Mouse (Mus musculus): ENCODE data around the gene Gtf2h3. TPM values are rescaled to one million over a fixed set of nuclear protein-coding genes. Genes with fewer than 3 reads are reported as not detected.
"Not testable (repeated sequence)": the region's sequence is repeated elsewhere in the genome, so short reads cannot be mapped to it uniquely, and the experiment has no call there.

Gtf2h3 gene
- polyA plus RNA-seq, 1 experiment from 2014 or later: 54.4 TPM

GRCm38 (mm10) chr5:124628448-124629363 is 49.8 kb downstream of the Gtf2h3 start, which contains the start of gene Atp6v0a2:
TSS of gene Atp6v0a2 (plus strand) at chr5:124628576.
- under 1% methylated on average over 51 of the region's 58 CpGs for WGBS
- Histone ChIP-seq H3K27ac (ENCODE audit: low read length) (peak within 1 kb of the TSS; percentile 79), H3K9ac (ENCODE audit: low read length) (peak within 1 kb of the TSS; percentile 87), H3K4me2 (ENCODE audit: low read depth, low read length) (peak within 1 kb of the TSS; percentile 90), H3K9me3 (ENCODE audit: control insufficient read depth, low read length) (no peaks in the 10 kb centered on the region), H3K27me3 (ENCODE audit: control insufficient read depth, insufficient read depth, low read depth, low read length) (no peaks in the 10 kb centered on the region), H3K4me1 (replicated peaks; ENCODE audit: control insufficient read depth, insufficient read depth, low read length) (peaks cover 10% of the 10 kb centered on the region), H3K4me3 (ENCODE audit: low read length) (peak within 1 kb of the TSS; percentile 85), H3K36me3 (ENCODE audit: control insufficient read depth, insufficient read depth, low read length) (0 out of 2 replicates have a peak, but pooled peaks cover 3% of the 10 kb centered on the region)
- peak; percentile 98 for ATAC-seq (ENCODE audit: low read depth)

GRCm38 (mm10) chr5:124629641-124630040 is 50.7 kb downstream of the Gtf2h3 start:
- H3K27ac ChIP-seq (ENCODE audit: low read length): no peak overlapping the region
- peak overlapping the region; percentile 87 for H3K9ac ChIP-seq (ENCODE audit: low read length)
- H3K36me3 ChIP-seq (ENCODE audit: control insufficient read depth, insufficient read depth, low read length): 0 out of 2 replicates have a peak, but pooled peaks cover 5% of the 10 kb centered on the region
- peak overlapping the region; percentile 90 for H3K4me2 ChIP-seq (ENCODE audit: low read depth, low read length)
- peak overlapping the region; percentile 85 for H3K4me3 ChIP-seq (ENCODE audit: low read length)
- H3K4me1 ChIP-seq (replicated peaks; ENCODE audit: control insufficient read depth, insufficient read depth, low read length): peaks cover 10% of the 10 kb centered on the region
- ATAC-seq (ENCODE audit: low read depth): no peak
- no peaks in the 10 kb centered on the region for H3K9me3 ChIP-seq (ENCODE audit: control insufficient read depth, low read length)
- WGBS: 16% methylated on average over 11 of the region's 11 CpGs
- H3K27me3 ChIP-seq (ENCODE audit: control insufficient read depth, insufficient read depth, low read depth, low read length): no peaks in the 10 kb centered on the region

GRCm38 (mm10) chr5:124631685-124632084 is 52.7 kb downstream of the Gtf2h3 start:
- Histone ChIP-seq H3K4me1 (replicated peaks; ENCODE audit: control insufficient read depth, insufficient read depth, low read length) (peaks cover 10% of the 10 kb centered on the region), H3K27ac (ENCODE audit: low read length) (no peak overlapping the region), H3K27me3 (ENCODE audit: control insufficient read depth, insufficient read depth, low read depth, low read length) (no peaks in the 10 kb centered on the region), H3K9me3 (ENCODE audit: control insufficient read depth, low read length) (no peaks in the 10 kb centered on the region), H3K4me3 (ENCODE audit: low read length) (no peak overlapping the region), H3K4me2 (ENCODE audit: low read depth, low read length) (no peak overlapping the region), H3K36me3 (ENCODE audit: control insufficient read depth, insufficient read depth, low read length) (peaks cover 18% of the 10 kb centered on the region), H3K9ac (ENCODE audit: low read length) (no peak overlapping the region)
- WGBS: 85% methylated on average over 11 of the region's 11 CpGs
- no peak for ATAC-seq (ENCODE audit: low read depth)

- peaks cover 25% of the 10 kb centered on the region for H3K36me3 ChIP-seq (ENCODE audit: control insufficient read depth, insufficient read depth, low read length)
- WGBS: 70% methylated on average over 5 of the region's 5 CpGs
- H3K27me3 ChIP-seq (ENCODE audit: control insufficient read depth, insufficient read depth, low read depth, low read length): no peaks in the 10 kb centered on the region
- H3K9ac ChIP-seq (ENCODE audit: low read length): no peak overlapping the region
- H3K4me1 ChIP-seq (replicated peaks; ENCODE audit: control insufficient read depth, insufficient read depth, low read length): peaks cover 10% of the 10 kb centered on the region
- no peak overlapping the region for H3K4me3 ChIP-seq (ENCODE audit: low read length)
- no peak overlapping the region for H3K4me2 ChIP-seq (ENCODE audit: low read depth, low read length)
- ATAC-seq (ENCODE audit: low read depth): no peak
- H3K9me3 ChIP-seq (ENCODE audit: control insufficient read depth, low read length): no peaks in the 10 kb centered on the region
- H3K27ac ChIP-seq (ENCODE audit: low read length): no peak overlapping the region
Observed at GRCm38 (mm10) chr5:124632461-124632860, 53.5 kb downstream of the Gtf2h3 start.

GRCm38 (mm10) chr5:124633425-124633824 is 54.5 kb downstream of the Gtf2h3 start:
- no peaks in the 10 kb centered on the region for H3K27me3 ChIP-seq (ENCODE audit: control insufficient read depth, insufficient read depth, low read depth, low read length)
- no peak for ATAC-seq (ENCODE audit: low read depth)
- H3K4me1 ChIP-seq (replicated peaks; ENCODE audit: control insufficient read depth, insufficient read depth, low read length): peaks cover 6% of the 10 kb centered on the region
- H3K4me3 ChIP-seq (ENCODE audit: low read length): no peak overlapping the region
- H3K4me2 ChIP-seq (ENCODE audit: low read depth, low read length): no peak overlapping the region
- H3K9me3 ChIP-seq (ENCODE audit: control insufficient read depth, low read length): no peaks in the 10 kb centered on the region
- peaks cover 33% of the 10 kb centered on the region for H3K36me3 ChIP-seq (ENCODE audit: control insufficient read depth, insufficient read depth, low read length)
- H3K27ac ChIP-seq (ENCODE audit: low read length): no peak overlapping the region
- H3K9ac ChIP-seq (ENCODE audit: low read length): no peak overlapping the region
- 57% methylated on average over 2 of the region's 2 CpGs for WGBS

GRCm38 (mm10) chr5:124635068-124635467 is 56.1 kb downstream of the Gtf2h3 start:
- not testable (repeated sequence) for H3K4me2 ChIP-seq (ENCODE audit: low read depth, low read length); H3K4me1 ChIP-seq (replicated peaks; ENCODE audit: control insufficient read depth, insufficient read depth, low read length); H3K27ac ChIP-seq (ENCODE audit: low read length); H3K9me3 ChIP-seq (ENCODE audit: control insufficient read depth, low read length); ATAC-seq (ENCODE audit: low read depth); H3K9ac ChIP-seq (ENCODE audit: low read length); H3K27me3 ChIP-seq (ENCODE audit: control insufficient read depth, insufficient read depth, low read depth, low read length); H3K4me3 ChIP-seq (ENCODE audit: low read length)
- H3K36me3 ChIP-seq (ENCODE audit: control insufficient read depth, insufficient read depth, low read length): peaks cover 48% of the 10 kb centered on the region
- WGBS: 80% methylated on average over 4 of the region's 4 CpGs

GRCm38 (mm10) chr5:124636139-124636538 is 57.2 kb downstream of the Gtf2h3 start:
- no peak for ATAC-seq (ENCODE audit: low read depth)
- no peaks in the 10 kb centered on the region for H3K27me3 ChIP-seq (ENCODE audit: control insufficient read depth, insufficient read depth, low read depth, low read length)
- no peaks in the 10 kb centered on the region for H3K4me1 ChIP-seq (replicated peaks; ENCODE audit: control insufficient read depth, insufficient read depth, low read length)
- no peak overlapping the region for H3K4me2 ChIP-seq (ENCODE audit: low read depth, low read length)
- no peaks in the 10 kb centered on the region for H3K9me3 ChIP-seq (ENCODE audit: control insufficient read depth, low read length)
- no peak overlapping the region for H3K4me3 ChIP-seq (ENCODE audit: low read length)
- WGBS: 94% methylated on average over 3 of the region's 3 CpGs
- H3K27ac ChIP-seq (ENCODE audit: low read length): no peak overlapping the region
- peaks cover 51% of the 10 kb centered on the region for H3K36me3 ChIP-seq (ENCODE audit: control insufficient read depth, insufficient read depth, low read length)
- H3K9ac ChIP-seq (ENCODE audit: low read length): no peak overlapping the region

GRCm38 (mm10) chr5:124636694-124637093 is 57.8 kb downstream of the Gtf2h3 start:
- no peak for ATAC-seq (ENCODE audit: low read depth)
- Histone ChIP-seq H3K9ac (ENCODE audit: low read length) (no peak overlapping the region), H3K4me3 (ENCODE audit: low read length) (no peak overlapping the region), H3K9me3 (ENCODE audit: control insufficient read depth, low read length) (no peaks in the 10 kb centered on the region), H3K36me3 (ENCODE audit: control insufficient read depth, insufficient read depth, low read length) (peaks cover 52% of the 10 kb centered on the region), H3K4me2 (ENCODE audit: low read depth, low read length) (no peak overlapping the region), H3K27me3 (ENCODE audit: control insufficient read depth, insufficient read depth, low read depth, low read length) (no peaks in the 10 kb centered on the region), H3K27ac (ENCODE audit: low read length) (no peak overlapping the region), H3K4me1 (replicated peaks; ENCODE audit: control insufficient read depth, insufficient read depth, low read length) (no peaks in the 10 kb centered on the region)
- 96% methylated on average over 4 of the region's 4 CpGs for WGBS

GRCm38 (mm10) chr5:124637300-124637699 is 58.4 kb downstream of the Gtf2h3 start:
- H3K4me3 ChIP-seq (ENCODE audit: low read length): no peak overlapping the region
- H3K9me3 ChIP-seq (ENCODE audit: control insufficient read depth, low read length): no peaks in the 10 kb centered on the region
- 88% methylated on average over 11 of the region's 11 CpGs for WGBS
- H3K27me3 ChIP-seq (ENCODE audit: control insufficient read depth, insufficient read depth, low read depth, low read length): no peaks in the 10 kb centered on the region
- no peaks in the 10 kb centered on the region for H3K4me1 ChIP-seq (replicated peaks; ENCODE audit: control insufficient read depth, insufficient read depth, low read length)
- no peak overlapping the region for H3K27ac ChIP-seq (ENCODE audit: low read length)
- no peak for ATAC-seq (ENCODE audit: low read depth)
- H3K4me2 ChIP-seq (ENCODE audit: low read depth, low read length): no peak overlapping the region
- no peak overlapping the region for H3K9ac ChIP-seq (ENCODE audit: low read length)
- peaks cover 57% of the 10 kb centered on the region for H3K36me3 ChIP-seq (ENCODE audit: control insufficient read depth, insufficient read depth, low read length)
